Mouse (Mus musculus) gastrocnemius, postnatal 10 days (tissue): ENCODE data around the gene Phf24. TPM values are rescaled to one million over a fixed set of nuclear protein-coding genes. Genes with fewer than 3 reads are reported as not detected.
A peak's percentile ranks its signal among the peaks of the same experiment; 100 is the strongest.

Experiments used
- DNase-seq: peaks from one replicate; pipeline ENCODE4 v3.0.0; 2021; ENCODE audit warnings: mixed read lengths
- total RNA-seq, 2 experiments: library from RNA; stranded (reverse); gene quantifications; 2 replicates each; pipeline ENCODE4 v1.2.3; 2021

Gene Phf24
- total RNA-seq, 2 experiments from 2014 or later = 0.78 to 1.3 TPM

DNA sequence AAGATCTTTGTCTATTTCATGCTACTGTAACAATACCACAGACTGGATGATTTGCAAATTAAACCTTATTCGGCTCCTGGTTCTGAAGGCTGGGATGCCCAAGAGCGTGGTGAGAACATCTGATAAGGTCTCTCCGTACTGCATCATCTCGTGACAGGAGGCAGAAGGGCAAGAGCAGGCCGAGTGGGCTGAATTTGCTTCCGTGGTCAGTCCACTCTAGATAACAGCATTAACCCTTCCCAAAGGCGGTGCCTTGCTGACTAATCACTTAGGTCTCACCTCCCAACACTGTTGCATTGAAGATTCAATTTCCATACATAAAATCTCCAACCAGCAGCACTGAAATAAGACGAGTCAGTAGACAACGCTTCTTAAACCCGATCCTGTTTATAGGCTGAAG is 3.1 kb upstream of the Phf24 start:
- no peak for DNase-seq

DNA sequence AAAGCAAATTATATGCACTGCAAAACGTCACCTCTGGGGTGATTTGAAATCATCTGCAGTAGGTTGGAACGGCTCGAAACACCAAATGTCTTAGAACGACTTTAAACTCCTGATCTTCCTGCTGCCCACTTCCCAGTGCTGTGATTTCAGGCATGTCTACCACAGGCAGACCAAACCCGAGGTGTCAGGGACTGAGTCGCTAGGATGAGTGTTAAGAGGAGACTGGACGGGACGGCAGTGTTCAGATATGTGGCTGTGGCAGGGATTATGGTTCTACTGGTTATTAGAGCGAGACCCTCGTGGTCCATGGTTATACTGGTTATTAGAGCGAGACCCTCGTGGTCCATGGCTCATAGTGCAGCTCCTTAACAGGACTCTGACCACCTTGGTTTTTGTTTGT is 1.1 kb upstream of the Phf24 start:
- DNase-seq = no peak

DNA sequence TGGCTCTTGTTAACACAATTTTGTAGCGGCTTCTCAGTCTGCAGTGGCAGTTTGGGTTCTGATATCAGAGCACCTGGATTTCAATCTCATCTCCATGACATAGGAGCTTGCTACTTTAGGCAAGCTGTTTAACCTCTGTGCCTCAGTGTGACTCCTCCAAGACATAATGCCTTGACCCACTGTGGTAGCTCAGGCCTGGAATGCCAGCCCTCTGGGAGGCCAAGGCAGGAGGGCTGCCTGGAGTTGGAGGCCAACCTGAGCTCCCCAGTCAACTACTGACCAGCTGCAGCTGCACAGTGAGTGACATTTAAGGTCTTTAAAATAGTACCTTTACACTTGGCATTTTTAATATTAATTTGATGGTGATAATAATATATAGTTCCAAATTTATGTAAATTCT is 494 bp upstream of the Phf24 start:
- DNase-seq = no peak

DNA sequence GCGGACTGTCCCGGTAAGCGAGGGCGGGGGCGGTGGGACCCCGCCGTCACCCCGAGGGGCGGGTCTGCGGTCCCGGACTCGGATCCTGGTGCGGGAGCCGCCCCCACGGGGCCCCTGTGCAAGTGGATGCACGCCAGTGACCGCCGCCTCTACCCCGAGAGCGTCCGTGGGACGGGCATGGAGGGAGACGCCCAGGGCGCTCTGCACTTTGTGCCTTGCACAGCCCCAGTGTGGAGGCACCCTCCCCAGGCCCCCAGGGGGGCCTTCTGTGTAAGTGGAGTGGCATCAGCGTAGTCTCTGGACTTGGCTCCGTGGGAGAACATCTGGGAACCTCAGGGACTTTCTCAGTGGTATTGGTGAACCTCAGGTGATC is 928 bp downstream of the Phf24 start:
- peak; percentile 16 for DNase-seq

DNA sequence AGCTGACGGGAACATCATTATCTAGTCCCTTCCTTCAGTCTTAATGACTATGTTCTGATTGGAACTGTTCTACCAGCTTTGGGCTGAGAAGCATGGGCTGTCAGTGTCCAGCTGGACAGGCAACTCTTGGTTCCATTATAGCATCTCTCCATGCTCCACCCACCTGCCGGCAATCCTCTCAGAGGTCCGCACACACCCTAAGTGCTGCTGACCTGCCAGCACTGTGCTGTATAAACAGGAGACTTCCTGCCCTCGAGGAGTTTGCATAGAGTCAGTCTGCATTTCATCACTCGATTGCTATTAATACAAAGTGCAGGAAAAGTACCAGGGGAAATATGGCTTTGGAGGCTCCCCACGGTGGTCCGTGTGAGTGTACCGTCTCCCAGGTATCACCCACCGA is 4.3 kb downstream of the Phf24 start:
- no peak for DNase-seq

DNA sequence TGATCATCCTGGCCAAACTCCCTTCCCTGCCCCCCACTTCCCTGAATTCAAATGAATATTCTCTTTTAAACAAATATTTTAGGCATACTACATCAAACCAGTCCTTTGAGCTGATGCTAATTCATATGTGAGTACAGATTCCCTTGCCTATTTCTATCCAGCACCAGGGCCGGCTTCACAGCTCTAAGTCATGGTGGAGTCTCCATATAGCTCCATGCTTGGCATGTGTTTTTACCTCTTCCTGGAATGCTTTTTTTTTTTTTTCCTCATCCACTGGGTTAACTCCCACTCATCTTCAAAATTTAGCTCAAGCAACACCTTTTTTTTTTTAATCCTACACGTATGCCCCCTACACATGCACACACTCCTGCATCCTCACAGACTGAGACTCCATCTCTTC is 5.1 kb downstream of the Phf24 start:
- DNase-seq = no peak

DNA sequence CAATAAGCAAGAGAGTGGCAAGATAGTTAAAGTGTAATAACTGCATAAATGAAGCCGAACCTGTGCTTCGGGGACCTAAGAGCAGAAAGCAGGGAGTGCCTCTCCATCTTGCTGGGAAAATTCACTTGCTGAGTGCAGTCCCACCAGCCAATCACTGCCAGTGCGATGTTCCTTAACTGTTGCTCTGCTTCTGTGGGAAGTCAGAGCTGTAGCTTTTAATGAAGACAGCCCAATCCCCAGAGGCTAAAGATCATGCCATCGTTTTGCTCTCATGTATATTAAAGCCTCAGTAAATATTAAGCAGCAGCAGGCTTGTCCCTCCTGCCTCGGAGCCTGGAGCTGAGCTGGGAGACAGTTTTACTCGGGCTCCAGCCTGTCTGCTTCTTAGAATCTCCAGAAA is 5.6 kb downstream of the Phf24 start:
- no peak for DNase-seq

DNA sequence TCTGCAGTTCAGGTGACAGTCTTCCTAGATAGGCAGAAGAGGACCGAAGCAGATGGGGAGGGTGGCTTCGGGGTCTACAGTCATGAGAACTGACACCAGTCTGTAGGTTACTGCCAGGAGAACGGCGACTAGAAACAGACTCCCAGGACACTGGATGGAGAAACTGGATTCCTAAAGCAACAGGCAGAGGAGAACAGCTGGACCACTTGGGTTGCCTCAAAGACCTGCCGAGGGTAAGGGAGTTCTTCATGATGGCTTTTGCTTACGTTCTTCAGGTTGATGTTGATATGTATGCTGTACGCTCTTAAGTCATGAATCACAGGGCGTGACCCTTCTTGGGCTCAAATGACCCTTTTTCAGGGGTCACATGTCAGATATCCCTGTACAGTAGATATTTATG is 6.0 kb downstream of the Phf24 start:
- DNase-seq = no peak

DNA sequence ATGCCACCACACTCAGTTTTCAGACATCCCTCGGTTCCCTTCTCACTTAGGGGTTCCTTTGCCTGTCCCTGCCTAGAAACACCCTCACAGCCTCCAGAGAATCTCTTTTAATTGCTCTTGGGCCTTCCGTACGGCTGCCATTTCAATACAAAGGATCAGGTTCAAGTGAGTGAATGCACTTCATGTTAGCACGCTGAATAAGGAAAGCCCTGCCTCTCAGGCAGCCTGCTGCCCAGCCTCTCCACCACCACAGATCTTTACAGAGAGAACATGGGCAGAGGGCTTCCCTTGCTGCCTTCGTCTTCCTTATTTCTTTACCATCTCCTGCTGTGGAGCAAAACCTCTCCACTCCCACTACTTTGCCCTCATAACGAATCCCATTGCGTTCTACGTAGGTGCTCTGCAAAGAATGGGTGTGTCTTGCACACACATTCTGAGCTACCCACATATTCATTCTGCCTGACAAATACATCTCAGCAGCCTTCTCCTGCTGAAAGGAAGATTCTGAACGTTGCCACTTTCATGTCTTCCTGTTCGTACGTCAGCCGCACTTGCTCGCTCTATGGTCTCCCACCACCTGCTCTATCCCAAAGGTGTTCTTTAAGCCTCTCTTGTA is 7.7 kb downstream of the Phf24 start:
- no peak for DNase-seq

DNA sequence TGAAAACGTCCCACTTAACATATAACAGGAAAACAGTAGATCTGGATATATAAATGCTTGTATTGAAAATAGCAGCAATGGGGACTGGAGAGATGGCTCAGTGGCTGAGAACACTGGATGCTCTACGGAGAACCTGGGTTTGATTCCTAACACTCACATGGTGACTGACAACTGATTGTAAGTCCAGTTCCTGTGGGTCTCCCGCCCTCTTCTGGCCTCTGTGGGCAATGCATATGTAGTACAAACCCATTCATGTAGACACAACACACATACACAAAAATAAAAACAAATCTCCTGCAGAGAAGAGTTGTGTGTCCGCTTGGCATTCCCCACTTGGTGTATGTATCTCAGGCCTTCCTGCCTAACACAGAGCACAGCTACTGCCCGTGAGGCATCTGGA is 11.7 kb downstream of the Phf24 start:
- peak; percentile 1 for DNase-seq

DNA sequence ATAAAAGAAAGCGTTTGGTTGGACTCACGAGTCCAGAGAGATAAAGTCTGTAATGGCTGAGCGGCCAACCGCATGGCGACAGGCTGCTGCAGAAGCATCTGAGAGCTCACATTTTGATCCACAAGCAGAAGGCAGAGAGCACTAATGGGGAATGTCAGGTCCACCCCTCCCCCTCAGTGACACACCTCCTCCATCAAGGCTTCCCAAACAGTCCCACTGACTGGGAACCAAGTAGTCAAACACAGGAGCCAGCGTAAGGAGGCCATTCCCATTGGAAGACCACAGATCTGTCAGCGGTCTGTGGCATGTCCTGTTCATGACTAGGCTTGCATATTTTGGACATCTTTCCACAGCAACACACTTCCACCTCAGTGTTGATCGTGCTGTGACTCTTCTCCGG is 12.5 kb downstream of the Phf24 start:
- DNase-seq = peak; percentile 1

DNA sequence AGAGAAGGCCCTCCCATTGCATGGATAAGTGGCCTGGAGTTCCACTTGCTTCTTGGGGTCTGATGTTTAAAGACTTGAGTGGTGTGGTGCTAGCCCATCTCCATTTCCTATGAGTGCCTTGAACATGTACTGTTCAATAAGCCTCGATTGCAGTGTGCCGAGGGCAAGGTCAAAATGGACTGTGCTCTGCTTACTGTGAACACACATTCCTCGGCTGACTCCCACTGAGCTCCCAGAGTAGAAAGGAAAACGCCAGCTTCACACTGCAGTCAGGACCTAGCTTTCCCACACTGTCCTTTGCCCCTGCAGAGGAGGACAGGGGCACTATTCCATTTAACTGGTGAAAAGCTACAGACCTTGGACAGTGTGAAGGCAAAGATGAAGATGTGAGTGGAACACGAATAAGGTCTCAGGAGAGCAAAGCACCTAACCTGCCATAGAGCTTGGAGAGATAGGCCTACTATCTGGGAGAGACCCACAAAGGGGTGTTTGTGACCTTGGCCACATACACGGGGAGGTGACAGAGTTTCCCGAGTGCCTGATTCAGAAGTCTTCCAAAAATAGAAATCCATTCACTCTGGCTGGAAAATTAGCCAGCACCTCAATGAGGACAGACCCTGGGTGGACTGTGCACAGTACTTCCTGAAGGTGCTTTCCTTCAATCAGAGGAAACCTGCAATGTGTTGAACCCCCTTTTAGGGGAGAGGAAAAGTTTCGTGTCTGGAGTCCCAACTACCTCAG is 15.9 kb downstream of the Phf24 start:
- no peak for DNase-seq

DNA sequence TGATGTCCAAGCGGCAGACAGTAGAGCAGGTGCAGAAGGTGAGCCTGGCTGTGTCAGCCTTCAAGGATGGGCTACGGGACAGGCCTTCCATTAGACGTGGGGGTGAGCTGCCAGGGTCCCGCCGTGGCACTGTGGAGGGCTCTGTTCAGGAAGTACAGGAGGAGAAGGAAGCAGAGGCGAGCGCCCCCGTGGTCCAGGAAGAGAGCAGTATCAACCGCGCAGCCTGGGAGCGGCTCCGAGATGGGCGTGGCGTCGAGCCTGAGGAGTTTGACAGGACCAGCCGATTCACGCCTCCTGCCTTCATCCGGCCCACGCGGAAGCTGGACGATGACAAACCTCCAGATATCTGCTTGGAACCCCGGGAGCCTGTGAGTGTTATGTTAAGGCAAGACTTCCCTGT is 17.2 kb downstream of the Phf24 start:
- DNase-seq = peak; percentile 69

DNA sequence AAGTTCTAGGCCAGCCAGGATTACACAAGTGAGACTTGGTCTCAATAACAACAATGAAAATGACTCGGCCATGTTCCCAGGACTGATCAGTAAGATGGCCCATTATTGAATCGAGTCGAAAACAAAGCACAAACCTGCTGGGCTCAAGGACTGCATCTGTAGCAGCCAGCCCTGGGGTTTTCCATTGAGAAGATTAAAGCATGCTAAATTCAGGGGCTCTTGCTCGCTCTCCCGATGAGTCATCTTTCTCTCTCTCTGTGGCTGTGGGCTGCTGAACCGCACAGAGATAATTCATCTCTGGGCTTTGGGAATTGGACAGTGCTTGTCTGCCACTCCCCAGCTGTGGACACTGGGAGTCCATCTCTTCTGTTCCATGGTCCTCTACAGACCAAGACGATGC is 24.9 kb downstream of the Phf24 start:
- DNase-seq = no peak

DNA sequence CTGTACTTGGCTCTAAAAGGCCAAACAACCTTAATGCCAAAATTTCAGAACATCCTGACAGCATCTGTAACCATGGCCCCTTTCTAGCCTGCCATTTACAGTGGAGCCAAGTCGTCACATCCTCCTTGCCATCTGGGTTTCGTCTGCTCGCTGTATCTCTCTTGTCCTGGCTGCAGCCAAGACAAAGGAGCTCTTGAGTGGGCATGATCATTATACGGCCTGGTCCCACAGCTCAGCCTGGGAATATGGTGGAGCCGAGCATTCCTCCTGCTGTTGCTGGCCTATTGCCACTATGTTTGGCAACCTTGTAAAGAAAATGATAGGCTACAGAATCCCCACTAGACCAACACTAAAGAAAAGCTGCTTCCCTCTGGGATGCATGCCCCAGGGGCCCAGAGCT is 26.9 kb downstream of the Phf24 start:
- DNase-seq = no peak

DNA sequence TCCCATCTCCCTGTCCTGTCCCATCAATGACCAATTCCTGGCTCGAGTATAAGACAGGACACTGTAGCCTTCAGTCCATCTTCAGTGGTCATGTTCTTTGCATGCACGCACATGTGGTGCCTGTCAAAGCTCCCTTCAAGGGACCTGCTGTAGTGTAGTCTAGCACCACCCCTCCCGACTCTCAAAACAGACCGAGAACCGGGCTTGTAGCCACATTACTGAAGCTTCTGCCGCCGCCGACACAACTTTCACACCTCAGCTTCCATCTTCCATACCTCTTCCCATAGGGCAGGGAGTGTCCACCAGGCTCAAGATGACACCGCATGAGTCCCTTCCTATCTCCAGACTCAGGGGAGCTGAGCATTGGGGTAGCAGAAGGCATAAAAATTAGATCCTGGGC is 27.7 kb downstream of the Phf24 start:
- DNase-seq = no peak

DNA sequence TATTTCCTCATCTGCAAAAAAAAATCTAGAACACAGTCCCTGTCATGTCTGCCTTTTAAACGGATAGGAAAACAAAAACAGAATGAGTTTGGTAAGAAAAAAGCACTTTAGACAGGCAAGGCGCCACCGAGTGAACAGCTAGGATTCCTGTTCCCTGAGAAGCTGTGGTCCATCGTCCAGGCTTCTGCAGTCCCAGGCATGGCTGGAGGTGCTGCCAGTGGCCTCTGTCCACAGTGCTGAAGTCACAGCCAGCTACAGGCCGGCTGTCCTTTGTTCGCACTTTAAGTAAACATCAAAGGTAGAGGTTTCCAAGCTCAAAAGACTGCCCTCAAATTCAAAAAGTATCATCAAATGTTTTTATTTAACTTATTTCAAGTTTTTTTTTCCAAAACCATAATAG is 28.6 kb downstream of the Phf24 start:
- peak; percentile 41 for DNase-seq

DNA sequence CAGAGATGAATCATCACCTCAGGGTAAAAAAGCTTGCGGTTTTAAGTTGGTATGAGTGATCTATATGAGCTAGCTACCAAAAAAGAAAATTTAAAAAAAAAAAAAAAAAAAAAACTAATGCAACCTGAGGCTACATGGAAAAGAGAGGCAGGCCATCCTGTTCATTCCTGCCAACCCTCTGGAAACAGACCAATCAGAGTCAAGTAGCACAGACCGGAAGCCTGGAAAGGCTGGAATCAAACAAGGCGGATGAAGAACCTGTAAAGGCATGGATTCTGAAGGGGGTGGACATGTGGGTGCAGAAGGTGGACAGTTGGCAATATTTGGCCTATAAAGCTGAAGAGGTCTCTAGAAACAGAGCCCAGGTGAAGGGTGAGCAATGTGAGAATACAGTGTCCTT is 29.0 kb downstream of the Phf24 start:
- DNase-seq = no peak

DNA sequence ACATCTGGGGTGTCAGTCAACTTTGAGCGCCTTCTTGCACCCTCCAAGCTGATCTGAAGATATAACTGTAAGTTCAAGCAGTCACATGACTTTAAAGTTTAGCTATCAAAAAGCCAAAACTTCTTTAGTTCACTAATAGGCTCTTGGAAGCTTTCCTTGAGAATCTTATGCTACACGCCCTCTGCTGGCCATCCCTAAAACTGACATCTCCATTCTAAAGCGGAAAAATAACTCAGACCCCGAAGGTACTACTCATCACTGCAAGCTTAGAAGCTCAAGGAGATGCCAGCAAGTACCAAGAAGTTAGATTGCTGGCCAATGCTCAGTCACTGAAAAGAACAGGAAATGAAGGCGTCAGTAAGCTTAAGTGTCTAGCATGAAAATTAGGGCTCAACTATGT is 29.5 kb downstream of the Phf24 start:
- peak; percentile 60 for DNase-seq

DNA sequence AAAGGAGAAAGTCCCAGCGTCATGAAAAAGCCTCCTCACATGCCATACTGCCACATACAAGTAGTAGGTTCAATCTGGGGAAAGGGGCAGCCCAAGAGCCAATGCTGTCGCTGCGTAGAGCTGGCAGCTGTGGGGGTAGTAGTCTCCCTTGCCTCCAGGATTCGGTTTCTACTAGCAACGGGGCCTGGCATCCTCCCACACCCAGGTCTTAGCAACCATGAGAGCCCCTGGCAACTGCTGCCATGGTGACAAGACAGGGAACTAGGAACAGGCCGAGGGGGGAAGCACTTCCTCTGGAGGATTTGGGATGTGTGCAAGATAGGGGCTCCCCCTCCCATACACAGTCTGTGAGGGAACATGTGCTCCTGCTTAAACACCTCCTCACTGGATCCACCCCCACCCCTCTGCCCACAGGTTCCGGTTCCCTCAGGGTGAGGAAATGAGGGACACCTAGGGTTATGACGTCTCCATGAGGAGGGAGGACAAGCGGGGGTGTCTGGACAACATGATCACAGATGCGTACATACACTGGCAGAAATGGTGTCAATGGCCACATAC is 30.4 kb downstream of the Phf24 start:
- DNase-seq = no peak

DNA sequence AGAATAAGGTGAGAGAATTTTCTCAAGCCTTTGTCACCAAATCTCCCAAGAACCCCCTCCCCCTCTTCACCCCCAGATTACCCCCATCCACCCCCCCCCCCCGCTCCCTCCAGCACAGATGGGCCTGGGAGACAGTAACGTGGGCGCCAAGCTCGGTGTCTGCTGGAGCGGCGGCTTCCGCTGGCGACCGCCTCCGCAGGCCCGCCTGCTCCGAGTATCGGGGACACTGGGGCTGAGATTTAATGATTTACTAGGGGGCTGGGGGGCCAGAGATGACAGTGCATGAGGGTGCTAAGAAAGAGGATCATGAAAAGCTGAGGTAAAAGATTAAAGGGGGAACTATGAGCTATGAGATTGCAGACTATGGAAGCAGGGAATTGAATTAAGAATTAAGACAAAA is 32.1 kb downstream of the Phf24 start:
- DNase-seq = no peak

DNA sequence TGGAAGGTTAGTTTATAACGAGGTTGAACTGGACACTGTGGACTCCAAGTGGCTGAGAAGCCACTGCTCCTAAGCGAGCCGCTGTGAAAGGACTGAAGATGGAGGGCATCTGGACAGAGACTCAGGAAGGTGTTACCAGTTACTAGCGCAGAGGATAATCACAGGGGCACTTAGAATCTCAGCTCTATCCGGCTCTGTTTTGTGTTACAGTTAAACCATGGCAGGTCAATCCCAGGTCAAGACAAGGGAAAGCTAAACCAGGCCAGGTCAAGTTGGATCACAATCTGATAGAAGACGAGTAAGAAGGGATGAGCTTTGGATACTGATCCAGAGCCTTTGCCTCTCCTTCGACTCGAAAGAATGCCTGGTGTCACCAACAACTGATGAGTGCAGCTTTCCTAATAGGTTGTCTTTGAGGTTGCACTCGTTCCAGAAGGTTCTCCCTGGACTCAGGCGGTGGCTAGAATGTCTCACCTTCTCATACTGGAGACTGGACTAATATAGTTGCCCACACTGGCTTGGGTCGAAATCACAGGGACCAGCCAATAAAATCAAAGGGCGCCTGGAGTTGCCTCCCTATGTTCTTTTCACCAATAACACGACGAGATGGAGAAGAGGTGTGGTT is 32.7 kb downstream of the Phf24 start:
- DNase-seq = no peak

DNA sequence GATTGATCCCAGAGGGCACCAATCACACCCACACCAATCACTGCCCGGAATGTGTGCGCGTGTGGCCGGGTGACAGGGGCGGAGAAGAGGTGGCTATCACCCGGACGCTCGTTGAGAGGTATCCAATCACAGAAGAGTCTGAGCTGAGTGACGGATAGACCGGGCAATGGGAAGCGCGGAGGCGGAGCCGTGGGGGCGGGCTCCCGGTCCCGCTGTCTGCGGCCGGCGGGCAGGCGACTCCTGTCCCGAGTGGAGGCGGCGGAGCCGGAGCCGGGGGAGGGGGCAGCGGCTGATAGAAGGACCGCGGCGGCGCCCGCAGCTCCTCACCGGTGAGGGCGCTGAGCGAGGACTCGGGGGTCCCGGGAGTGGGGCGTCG is 33.2 kb downstream of the Phf24 start, which contains the start of gene Dnajb5:
Dnajb5 (plus strand) TSS at position 139 of the 376 bp plus-strand sequence.
- DNase-seq = peak; percentile 95
